Mouse (Mus musculus): ENCODE results near the gene Eef2k. TPM values are rescaled to one million over a fixed set of nuclear protein-coding genes. Genes with fewer than 3 reads are reported as not detected.

Eef2k gene
- polyA plus RNA-seq (2012; ENCODE audit: insufficient read depth, insufficient read length, missing spikeins): 10.4 and 15.1 TPM in 2 replicates

DNA sequence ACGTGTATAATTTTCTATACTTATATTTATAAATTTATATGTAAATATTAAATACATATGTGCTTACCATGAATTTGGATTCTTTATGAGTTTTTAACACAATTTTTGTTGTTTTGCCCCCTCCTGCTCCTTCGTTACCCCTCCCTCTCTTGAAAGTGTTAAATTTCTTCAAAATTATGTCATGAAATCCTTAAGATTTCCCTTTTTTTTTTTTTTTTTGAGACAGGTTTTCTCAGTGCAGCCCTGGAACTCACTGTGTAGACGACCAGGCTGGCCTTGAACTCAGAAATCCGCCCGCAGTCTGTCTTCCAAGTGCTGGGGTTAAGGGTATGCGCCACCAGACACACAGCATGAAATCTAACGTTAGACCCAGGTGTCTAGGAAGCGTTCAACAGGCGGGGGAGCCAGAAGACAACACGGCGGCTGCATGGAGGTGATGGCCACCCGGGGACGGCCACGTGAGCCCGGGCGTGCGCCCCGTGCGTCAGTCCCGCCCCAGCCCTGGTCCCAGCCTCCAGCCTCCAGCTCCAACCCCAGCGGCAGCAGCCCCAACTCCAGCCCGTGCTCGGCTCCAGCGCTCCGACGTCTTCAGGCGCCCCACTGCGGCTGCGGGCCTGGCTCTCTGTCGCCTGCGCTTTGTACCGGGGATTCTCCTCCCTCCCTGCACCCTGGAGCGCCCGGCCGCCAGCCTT, at the start of gene Eef2k:
Gene Eef2k, plus strand, starts transcription at position 487 of the 692 bp plus-strand sequence.
- peak within 1 kb of the TSS; percentile 65 for H3K4me3 ChIP-seq (ENCODE audit: insufficient read depth, low read length)
- H3K27ac ChIP-seq (ENCODE audit: insufficient read depth, low read depth, low read length): peak within 1 kb of the TSS; percentile 47
- TF ChIP-seq CTCF (IDR thresholded peaks at IDR 0.05; ENCODE audit: low read depth, low read length): no peak
- TF ChIP-seq POLR2A (IDR thresholded peaks at IDR 0.05; ENCODE audit: borderline replicate concordance, low read depth, low read length): no peak
- peaks cover 12% of the 10 kb centered on the region for H3K4me1 ChIP-seq (ENCODE audit: control insufficient read depth, insufficient read depth, low read length)

DNA sequence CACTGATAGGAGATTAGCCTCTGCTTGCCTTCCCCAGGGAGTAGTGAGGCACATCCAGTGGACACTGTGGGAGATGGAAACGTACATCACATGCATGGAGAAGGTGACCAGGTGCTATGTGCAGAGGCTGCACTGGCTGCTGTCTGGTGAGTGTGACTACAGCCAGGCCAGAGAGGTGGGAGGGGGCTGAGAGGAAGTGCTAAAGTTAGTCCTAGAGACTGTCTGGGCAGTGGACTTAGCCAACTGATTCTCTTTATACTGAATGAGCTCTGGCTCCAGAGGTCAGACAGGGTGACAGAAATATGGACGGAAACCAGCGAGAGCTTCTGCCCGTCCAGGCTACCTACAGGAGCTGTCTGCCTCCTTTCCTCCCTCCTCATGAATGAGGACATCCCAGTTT, 47.1 kb upstream of the Eef2k start:
- TF ChIP-seq POLR2A (IDR thresholded peaks at IDR 0.05; ENCODE audit: borderline replicate concordance, low read depth, low read length) (no peak), CTCF (IDR thresholded peaks at IDR 0.05; ENCODE audit: low read depth, low read length) (no peak)
- H3K4me3 ChIP-seq (ENCODE audit: insufficient read depth, low read length): no peak overlapping the region
- H3K27ac ChIP-seq (ENCODE audit: insufficient read depth, low read depth, low read length): no peak overlapping the region
- H3K4me1 ChIP-seq (ENCODE audit: control insufficient read depth, insufficient read depth, low read length): no peaks in the 10 kb centered on the region

- Histone ChIP-seq H3K4me3 (ENCODE audit: insufficient read depth, low read length) (no peak overlapping the region), H3K27ac (ENCODE audit: insufficient read depth, low read depth, low read length) (no peak overlapping the region), H3K4me1 (ENCODE audit: control insufficient read depth, insufficient read depth, low read length) (no peaks in the 10 kb centered on the region)
- TF ChIP-seq POLR2A (IDR thresholded peaks at IDR 0.05; ENCODE audit: borderline replicate concordance, low read depth, low read length) (no peak), CTCF (IDR thresholded peaks at IDR 0.05; ENCODE audit: low read depth, low read length) (no peak)
These were observed 46.3 kb upstream of the Eef2k start for GRCm38 (mm10) chr7:120796369-120796768.

DNA sequence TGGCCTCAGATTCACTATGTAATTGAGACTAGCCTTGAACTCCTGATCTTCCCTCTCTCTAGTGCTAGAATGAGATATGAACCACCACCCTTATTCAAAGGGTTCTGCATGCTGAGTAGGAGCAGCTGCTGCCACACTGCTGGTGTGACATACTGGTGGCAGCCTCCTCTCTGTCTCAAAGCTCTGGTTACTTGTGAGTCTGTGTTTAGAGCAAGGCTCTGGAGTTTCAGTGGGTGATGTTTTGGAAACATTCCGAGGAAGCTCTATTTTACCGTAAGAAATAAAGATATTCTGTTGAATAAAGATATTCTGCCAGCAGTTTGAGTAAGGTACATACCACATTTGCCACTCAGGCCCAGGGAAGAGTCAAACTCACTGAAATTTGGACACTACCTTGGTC, 39.4 kb upstream of the Eef2k start:
- Histone ChIP-seq H3K27ac (ENCODE audit: insufficient read depth, low read depth, low read length) (no peak overlapping the region), H3K4me1 (ENCODE audit: control insufficient read depth, insufficient read depth, low read length) (no peaks in the 10 kb centered on the region), H3K4me3 (ENCODE audit: insufficient read depth, low read length) (no peak overlapping the region)
- TF ChIP-seq POLR2A (IDR thresholded peaks at IDR 0.05; ENCODE audit: borderline replicate concordance, low read depth, low read length): no peak
- no peak for TF ChIP-seq CTCF (IDR thresholded peaks at IDR 0.05; ENCODE audit: low read depth, low read length)

DNA sequence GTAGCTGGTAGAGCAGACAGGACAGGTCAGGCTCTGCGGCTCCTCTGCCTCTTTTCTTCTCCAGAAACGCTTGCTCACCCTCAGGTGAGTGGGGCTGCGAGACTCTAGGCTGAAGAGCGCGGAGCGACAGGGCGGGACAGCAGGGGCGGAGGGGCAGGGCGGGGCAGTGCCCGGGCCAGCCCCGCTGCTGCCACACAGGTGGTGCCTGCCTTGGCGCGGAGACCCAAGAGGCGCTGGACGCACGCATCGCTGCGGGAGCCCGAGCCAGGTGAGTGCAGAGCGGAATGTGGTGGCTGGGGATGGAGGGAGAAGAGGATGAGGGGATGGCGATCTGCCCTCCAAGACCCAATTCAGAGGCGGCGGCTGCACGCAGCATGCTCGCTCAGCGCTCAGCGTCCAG, 32.9 kb upstream of the Eef2k start:
- TF ChIP-seq POLR2A (IDR thresholded peaks at IDR 0.05; ENCODE audit: borderline replicate concordance, low read depth, low read length) (no peak), CTCF (IDR thresholded peaks at IDR 0.05; ENCODE audit: low read depth, low read length) (no peak)
- Histone ChIP-seq H3K4me3 (ENCODE audit: insufficient read depth, low read length) (no peak overlapping the region), H3K4me1 (ENCODE audit: control insufficient read depth, insufficient read depth, low read length) (no peaks in the 10 kb centered on the region), H3K27ac (ENCODE audit: insufficient read depth, low read depth, low read length) (no peak overlapping the region)

GRCm38 (mm10) chr7:120811834-120812415, 30.7 kb upstream of the Eef2k start, which contains the start of gene Gm5737:
Gene Gm5737 (plus strand): TSS chr7:120812365.
- Histone ChIP-seq H3K4me3 (ENCODE audit: insufficient read depth, low read length) (no peak within 1 kb of the TSS), H3K27ac (ENCODE audit: insufficient read depth, low read depth, low read length) (no peak within 1 kb of the TSS)
- TF ChIP-seq POLR2A (IDR thresholded peaks at IDR 0.05; ENCODE audit: borderline replicate concordance, low read depth, low read length): no peak
- no peak for TF ChIP-seq CTCF (IDR thresholded peaks at IDR 0.05; ENCODE audit: low read depth, low read length)

DNA sequence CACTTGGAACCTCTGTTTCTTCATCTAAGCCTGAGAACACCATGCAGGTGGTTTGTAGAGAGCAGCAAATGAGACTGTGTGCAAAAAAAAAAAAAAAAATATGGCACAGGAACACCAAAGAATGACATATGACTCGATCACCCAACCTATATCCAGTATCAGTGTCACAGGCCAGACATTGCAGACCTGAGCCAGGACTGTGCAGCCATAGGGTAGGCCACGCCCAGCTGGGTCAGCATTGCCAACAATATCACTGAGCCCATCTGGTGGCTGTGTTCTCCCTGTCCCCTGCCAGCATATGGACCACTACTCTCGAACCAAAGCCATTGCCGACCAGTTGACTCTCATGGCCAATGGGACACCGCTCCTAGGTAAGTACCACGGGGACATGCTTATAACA, 25.1 kb upstream of the Eef2k start:
- TF ChIP-seq CTCF (IDR thresholded peaks at IDR 0.05; ENCODE audit: low read depth, low read length) (no peak), POLR2A (IDR thresholded peaks at IDR 0.05; ENCODE audit: borderline replicate concordance, low read depth, low read length) (no peak)
- Histone ChIP-seq H3K4me1 (ENCODE audit: control insufficient read depth, insufficient read depth, low read length) (no peaks in the 10 kb centered on the region), H3K4me3 (ENCODE audit: insufficient read depth, low read length) (no peak overlapping the region), H3K27ac (ENCODE audit: insufficient read depth, low read depth, low read length) (no peak overlapping the region)

More at GRCm38 (mm10) chr7:120811834-120812415, 30.7 kb upstream of the Eef2k start, which contains the start of gene Gm5737:
- no peaks in the 10 kb centered on the region for H3K4me1 ChIP-seq (ENCODE audit: control insufficient read depth, insufficient read depth, low read length)

- H3K27ac ChIP-seq (ENCODE audit: insufficient read depth, low read depth, low read length): no peak overlapping the region
- TF ChIP-seq CTCF (IDR thresholded peaks at IDR 0.05; ENCODE audit: low read depth, low read length) (no peak), POLR2A (IDR thresholded peaks at IDR 0.05; ENCODE audit: borderline replicate concordance, low read depth, low read length) (no peak)
These were observed 23.2 kb upstream of the Eef2k start for GRCm38 (mm10) chr7:120819386-120819785.

GRCm38 (mm10) chr7:120823248-120823647, 19.4 kb upstream of the Eef2k start:
- Histone ChIP-seq H3K27ac (ENCODE audit: insufficient read depth, low read depth, low read length) (no peak overlapping the region), H3K4me1 (ENCODE audit: control insufficient read depth, insufficient read depth, low read length) (no peaks in the 10 kb centered on the region), H3K4me3 (ENCODE audit: insufficient read depth, low read length) (no peak overlapping the region)
- TF ChIP-seq CTCF (IDR thresholded peaks at IDR 0.05; ENCODE audit: low read depth, low read length): peak; percentile 87
- no peak for TF ChIP-seq POLR2A (IDR thresholded peaks at IDR 0.05; ENCODE audit: borderline replicate concordance, low read depth, low read length)

More at GRCm38 (mm10) chr7:120819386-120819785, 23.2 kb upstream of the Eef2k start:
- Histone ChIP-seq H3K4me3 (ENCODE audit: insufficient read depth, low read length) (no peak overlapping the region), H3K4me1 (ENCODE audit: control insufficient read depth, insufficient read depth, low read length) (no peaks in the 10 kb centered on the region)

GRCm38 (mm10) chr7:120825097-120825496, 17.5 kb upstream of the Eef2k start:
- no peak overlapping the region for H3K27ac ChIP-seq (ENCODE audit: insufficient read depth, low read depth, low read length)
- peaks cover 12% of the 10 kb centered on the region for H3K4me1 ChIP-seq (ENCODE audit: control insufficient read depth, insufficient read depth, low read length)
- H3K4me3 ChIP-seq (ENCODE audit: insufficient read depth, low read length): no peak overlapping the region
- TF ChIP-seq CTCF (IDR thresholded peaks at IDR 0.05; ENCODE audit: low read depth, low read length) (no peak), POLR2A (IDR thresholded peaks at IDR 0.05; ENCODE audit: borderline replicate concordance, low read depth, low read length) (no peak)
